Mouse (Mus musculus): ENCODE results near the gene Cnn2.
A peak's percentile ranks its signal among the peaks of the same experiment; 100 is the strongest.

Gene Cnn2

GRCm38 (mm10) chr10:79970415-79971182 lies 17.8 kb upstream of the Cnn2 start, which contains the start of gene Grin3b:
TSS of gene Grin3b (plus strand) at chr10:79970715.
- DNase-seq (ENCODE audit: low spot score) = no peak

GRCm38 (mm10) chr10:79971183-79971497 lies 17.2 kb upstream of the Cnn2 start:
- no peak for DNase-seq (ENCODE audit: low spot score)

GRCm38 (mm10) chr10:79972831-79973230 lies 15.6 kb upstream of the Cnn2 start:
- no peak for DNase-seq (ENCODE audit: low spot score)

- DNase-seq (ENCODE audit: low spot score) = no peak
Observed at GRCm38 (mm10) chr10:79974087-79974486, 14.3 kb upstream of the Cnn2 start.

- DNase-seq (ENCODE audit: low spot score) = no peak
Observed at GRCm38 (mm10) chr10:79974668-79975067, 13.7 kb upstream of the Cnn2 start.

- DNase-seq (ENCODE audit: low spot score) = no peak
Observed at GRCm38 (mm10) chr10:79976071-79976721, 12.2 kb upstream of the Cnn2 start.

- no peak for DNase-seq (ENCODE audit: low spot score)
Observed at GRCm38 (mm10) chr10:79976722-79977107, 11.7 kb upstream of the Cnn2 start.

- no peak for DNase-seq (ENCODE audit: low spot score)
Observed at GRCm38 (mm10) chr10:79977324-79977723, 11.1 kb upstream of the Cnn2 start.

- DNase-seq (ENCODE audit: low spot score) = no peak
Observed at GRCm38 (mm10) chr10:79978061-79978460, 10.3 kb upstream of the Cnn2 start.

- DNase-seq (ENCODE audit: low spot score) = no peak
Observed at GRCm38 (mm10) chr10:79979401-79980155, 8.8 kb upstream of the Cnn2 start.

- no peak for DNase-seq (ENCODE audit: low spot score)
Observed at GRCm38 (mm10) chr10:79983205-79983604, 5.2 kb upstream of the Cnn2 start.

- peak; percentile 74 for DNase-seq (ENCODE audit: low spot score)
Observed at GRCm38 (mm10) chr10:79983670-79984069, 4.7 kb upstream of the Cnn2 start.

- peak; percentile 82 for DNase-seq (ENCODE audit: low spot score)
Observed at GRCm38 (mm10) chr10:79984195-79984816, 4.1 kb upstream of the Cnn2 start, which contains the start of gene Tmem259. TSS of gene Tmem259 (minus strand) at chr10:79984330.

- DNase-seq (ENCODE audit: low spot score) = peak; percentile 96
Observed at GRCm38 (mm10) chr10:79984871-79985270, 3.5 kb upstream of the Cnn2 start.

GRCm38 (mm10) chr10:79985334-79986231 lies 2.8 kb upstream of the Cnn2 start:
- peak; percentile 68 for DNase-seq (ENCODE audit: low spot score)

GRCm38 (mm10) chr10:79986232-79986878 lies 2.0 kb upstream of the Cnn2 start:
- DNase-seq (ENCODE audit: low spot score) = no peak

- peak; percentile 91 for DNase-seq (ENCODE audit: low spot score)
Observed at GRCm38 (mm10) chr10:79986963-79987362, 1.4 kb upstream of the Cnn2 start.

GRCm38 (mm10) chr10:79987771-79988505 lies 446 bp upstream of the Cnn2 start:
- no peak for DNase-seq (ENCODE audit: low spot score)

- no peak for DNase-seq (ENCODE audit: low spot score)
Observed at GRCm38 (mm10) chr10:79989272-79989786, 945 bp downstream of the Cnn2 start.

GRCm38 (mm10) chr10:79989870-79990269 lies 1.5 kb downstream of the Cnn2 start:
- DNase-seq (ENCODE audit: low spot score) = no peak
